Mouse (Mus musculus) mesoderm, embryonic 11.5 days (tissue): ENCODE measurements around the gene Ppp1r12a.

Experiments used
- DNase-seq: peaks from one replicate; pipeline ENCODE4 v3.0.0-alpha.2; 2012; ENCODE audit warnings: low read depth, low spot score

Ppp1r12a gene

GRCm38 (mm10) chr10:108333642-108334041, 171.6 kb downstream of the Ppp1r12a start:
- DNase-seq = no peak
